ENCODE assay signal across 1 mouse cellular context in the genomic region with DNA sequence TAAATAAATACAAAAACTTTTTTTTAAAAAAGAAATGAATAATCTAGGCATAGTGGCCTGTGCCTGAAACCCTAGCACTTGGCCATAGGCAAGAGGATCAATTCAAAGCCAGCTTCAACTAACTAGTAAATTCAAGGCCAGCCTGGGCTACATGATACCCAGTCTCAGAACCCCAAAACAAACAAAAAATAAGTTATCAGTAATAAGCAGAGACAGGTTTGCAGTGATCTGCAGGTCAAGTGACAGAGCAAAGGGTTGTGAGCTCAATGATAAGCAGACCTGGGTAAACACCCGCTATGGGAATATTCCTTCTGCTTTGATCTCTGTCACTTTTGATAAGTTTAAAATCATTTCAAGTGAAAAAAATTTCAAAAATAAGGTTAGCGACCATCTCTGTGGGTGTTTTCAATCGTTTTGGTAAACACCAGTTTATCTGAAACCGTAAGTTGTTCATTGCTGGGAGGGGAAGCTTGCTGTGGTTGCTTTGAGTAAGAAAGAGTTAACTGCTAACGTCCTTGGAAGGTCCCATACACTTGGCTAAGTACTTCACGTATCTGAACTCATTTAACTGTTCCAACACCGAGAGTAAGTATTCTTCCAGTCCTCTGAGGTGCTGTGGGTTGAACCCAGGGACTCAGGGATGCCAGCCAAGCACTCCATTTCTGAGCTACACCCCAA.
TF ChIP-seq lines count a peak whose summit lies in the region.

No protein-coding gene starts in this region.

TF ChIP-seq in MEL, 35 proteins besides CTCF, POLR2A, EP300 and RAD21 (continued from another document):
- no peak for TF ChIP-seq POLR2AphosphoS2 (IDR thresholded peaks at IDR 0.05; ENCODE audit: low read length)
- no peak for TF ChIP-seq USF1 (IDR thresholded peaks at IDR 0.05; ENCODE audit: low read depth, low read length)
- TF ChIP-seq NRF1 (IDR thresholded peaks at IDR 0.05; ENCODE audit: insufficient read depth, low read depth, low read length, poor library complexity, severe bottlenecking): no peak
- TF ChIP-seq MXI1 (IDR thresholded peaks at IDR 0.05; ENCODE audit: low read depth, low read length): no peak
- TF ChIP-seq BHLHE40 (IDR thresholded peaks at IDR 0.05; ENCODE audit: borderline replicate concordance, low read depth, low read length): no peak
- TF ChIP-seq MEF2A (IDR thresholded peaks at IDR 0.05; ENCODE audit: extremely low read depth, insufficient replicate concordance, low read depth, low read length, poor library complexity, severe bottlenecking): no peak
- TF ChIP-seq ELF1 (IDR thresholded peaks at IDR 0.05; ENCODE audit: low read depth, low read length): no peak
- peak; percentile 42; the same call in 1 of the 2 replicates for TF ChIP-seq TCF12 (IDR thresholded peaks at IDR 0.05; ENCODE audit: low read depth, low read length)
- TF ChIP-seq SMC3 (IDR thresholded peaks at IDR 0.05; ENCODE audit: low read depth, low read length): no peak
- 0 out of 2 replicates have a peak, but pooled peaks have one; percentile 37 for TF ChIP-seq GATA1 (IDR thresholded peaks at IDR 0.05; ENCODE audit: low read depth, low read length)
- no peak for TF ChIP-seq ETS1 (IDR thresholded peaks at IDR 0.05; ENCODE audit: low read depth, low read length)
- TF ChIP-seq E2F4 (IDR thresholded peaks at IDR 0.05; ENCODE audit: borderline replicate concordance, low read depth, low read length): no peak
- no peak for TF ChIP-seq ZC3H11A (IDR thresholded peaks at IDR 0.05; ENCODE audit: low read depth, low read length)
- TF ChIP-seq UBTF (IDR thresholded peaks at IDR 0.05; ENCODE audit: borderline replicate concordance, insufficient read depth, low read depth, low read length): no peak
- no peak for TF ChIP-seq JUND (IDR thresholded peaks at IDR 0.05; ENCODE audit: low read depth, low read length)
- TF ChIP-seq GABPA (IDR thresholded peaks at IDR 0.05; ENCODE audit: low read depth, low read length): no peak
- peak; percentile 65 for TF ChIP-seq TAL1 (IDR thresholded peaks at IDR 0.05; ENCODE audit: low read length)
- no peak for TF ChIP-seq MYC (IDR thresholded peaks at IDR 0.05; ENCODE audit: low read depth, low read length)
